Mouse (Mus musculus) central nervous system, embryonic 18 days (tissue): Measurements from ENCODE around the gene Tnfaip2. TPM values are rescaled to one million over a fixed set of nuclear protein-coding genes. Genes with fewer than 3 reads are reported as not detected.

ENCODE experiments used
- polyA plus RNA-seq: library from polyadenylated mRNA; depleted of rRNA; stranded (reverse); fragments of >200 nt; gene quantifications from 2 replicates; pipeline ENCODE4 v1.2.3, GENCODE M21; 2012; rRNA removed

The Tnfaip2 gene
- 0.78 and 2.2 TPM in 2 replicates for polyA plus RNA-seq

DNA sequence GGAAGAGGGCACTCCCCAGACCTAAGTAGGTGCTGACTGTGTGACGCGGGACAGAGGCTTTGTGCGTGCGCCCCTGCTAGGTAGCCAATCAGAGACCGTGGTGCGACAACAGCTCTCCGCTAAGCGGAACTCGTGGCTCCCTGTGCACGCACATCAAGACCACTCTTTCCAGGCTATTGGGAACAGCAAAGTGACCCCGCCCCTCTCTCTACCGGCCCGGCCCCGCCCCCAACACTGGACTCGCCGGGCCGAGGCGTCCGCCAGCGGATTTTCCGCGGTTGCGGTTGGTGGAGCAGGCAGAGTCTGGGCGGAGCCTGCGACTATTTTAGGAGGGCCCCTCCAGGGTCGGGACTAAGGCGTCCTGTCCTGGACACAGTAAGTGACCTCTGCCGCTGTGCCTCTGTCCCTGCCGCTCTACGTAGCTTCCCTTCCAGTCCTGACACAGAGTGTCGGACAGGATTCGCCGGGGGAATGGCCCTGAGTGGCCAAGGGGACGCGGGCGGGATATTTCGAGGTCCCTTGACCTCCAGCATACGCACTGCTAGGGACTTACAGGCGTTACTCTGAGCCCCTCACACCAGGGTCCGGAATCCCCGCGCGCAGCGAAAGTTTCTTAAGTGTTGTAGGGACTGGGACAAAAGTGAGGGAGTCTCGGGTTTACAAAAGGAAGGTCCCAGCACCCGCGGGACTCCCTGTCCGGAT, at the start of gene Tnfaip2:
Gene Tnfaip2 (plus strand): TSS at position 161 of the 702 bp plus-strand sequence.

GRCm38 (mm10) chr12:111406622-111407021, 35.6 kb upstream of the Tnfaip2 start, which contains the start of gene Lbhd2:
Lbhd2 (plus strand) TSS chr12:111406809.

GRCm38 (mm10) chr12:111416921-111417779, 25.1 kb upstream of the Tnfaip2 start, which contains the start of gene Exoc3l4:
Exoc3l4 (plus strand) TSS chr12:111417017.

DNA sequence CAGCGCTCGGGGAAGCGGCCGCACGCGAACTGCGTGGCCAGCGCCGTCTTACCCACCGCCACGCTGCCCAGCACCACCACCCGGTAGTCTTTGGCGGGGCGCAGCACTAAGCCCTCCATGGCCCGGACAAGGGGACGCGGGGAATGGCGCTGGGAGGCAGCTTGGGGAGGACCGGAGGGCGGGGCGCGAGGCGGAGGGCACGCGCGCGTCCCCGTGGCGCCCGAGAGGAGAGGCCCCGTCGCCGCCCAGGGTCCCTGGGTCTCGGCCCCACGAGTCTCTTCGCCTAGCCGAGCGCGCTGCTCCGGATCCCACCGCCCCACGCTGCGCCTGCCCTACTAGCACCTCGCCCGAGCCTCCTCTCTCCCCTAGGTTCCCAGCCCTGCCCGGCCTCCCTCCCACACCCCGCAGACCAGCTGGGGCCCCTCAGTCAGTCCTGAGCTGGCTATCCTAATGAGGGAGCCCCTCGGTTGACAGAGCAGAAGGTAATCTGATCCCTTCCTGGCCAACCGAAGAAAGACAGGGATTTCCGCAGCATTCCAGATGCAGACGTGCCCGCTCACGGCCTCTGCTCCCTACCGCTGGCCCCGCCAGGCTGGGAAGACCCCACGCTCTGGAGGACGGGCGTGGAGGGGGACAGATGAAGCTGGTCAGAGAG, 43.5 kb downstream of the Tnfaip2 start, which contains the start of gene Gm266:
Gene Gm266 (minus strand): TSS at position 172 of the 655 bp plus-strand sequence.

Other genes with a start within 250 kb of the Tnfaip2 start
- gene Amn, start 171.4 kb upstream of the Tnfaip2 start, polyA plus RNA-seq: 22.7 and 24.3 TPM in 2 replicates
- 180 and 191 TPM in 2 replicates for gene Cdc42bpb, start 64.8 kb upstream of the Tnfaip2 start, polyA plus RNA-seq
- gene Lbhd2, start 35.7 kb upstream of the Tnfaip2 start, polyA plus RNA-seq: 4.3 and 5.1 TPM in 2 replicates
- 2.3 and 4.3 TPM in 2 replicates for gene Exoc3l4, start 25.5 kb upstream of the Tnfaip2 start, polyA plus RNA-seq
- gene Gm266, start 43.4 kb downstream of the Tnfaip2 start, polyA plus RNA-seq: 5.5 and 7.1 TPM in 2 replicates
- 142 and 145 TPM in 2 replicates for gene Eif5, start 95.5 kb downstream of the Tnfaip2 start, polyA plus RNA-seq
- gene Mark3, start 132.1 kb downstream of the Tnfaip2 start, polyA plus RNA-seq: 103 and 107 TPM in 2 replicates
- gene Ckb, start 229.9 kb downstream of the Tnfaip2 start, polyA plus RNA-seq: 1,210 and 1,244 TPM in 2 replicates
- gene Trmt61a, start 235.6 kb downstream of the Tnfaip2 start, polyA plus RNA-seq: 21.9 and 25.1 TPM in 2 replicates